Mouse (Mus musculus) liver, embryonic 14.5 days (tissue): ENCODE measurements at regions not wholly inside any gene's neighbourhood (a gene's known extent, or its start where the extent isn't known, plus 50 kb on each side); places are given as distances from the start of the nearest gene placed in this dataset.

Experiments
- CTCF ChIP-seq: IDR thresholded peaks from 2 replicates; pipeline ENCODE4 v1.5.1; 2016; ENCODE audit warnings: antibody characterized with exemption, low read depth, control low read depth
- EP300 ChIP-seq: IDR thresholded peaks from 2 replicates; pipeline ENCODE4 v1.6.1; 2016; ENCODE audit warnings: antibody characterized with exemption, low read depth

DNA sequence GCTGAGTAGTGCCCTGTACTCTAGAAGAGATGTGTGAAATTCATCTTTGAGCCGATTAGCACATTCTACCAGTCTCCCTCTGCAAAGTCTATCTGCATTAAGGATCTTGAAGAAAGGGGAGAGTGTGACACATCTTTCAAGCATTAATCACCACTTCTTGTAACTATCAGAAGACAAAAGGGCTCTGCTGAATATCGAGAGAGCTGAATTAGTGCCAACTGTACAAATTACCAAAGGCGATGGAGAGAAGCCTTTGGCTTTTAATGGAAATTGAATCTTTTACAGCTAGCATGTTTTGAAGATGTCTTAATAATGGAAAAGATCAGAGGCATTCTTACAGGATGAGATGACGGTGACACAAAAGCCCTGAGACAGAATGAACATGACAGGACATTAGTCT is 97.2 kb upstream of the Pam start:
- TF ChIP-seq CTCF (no peak), EP300 (no peak)
